Mouse (Mus musculus): ENCODE measurements around the gene Dtymk. TPM values are rescaled to one million over a fixed set of nuclear protein-coding genes. Genes with fewer than 3 reads are reported as not detected.
"Not testable (repeated sequence)": the region's sequence is repeated elsewhere in the genome, so short reads cannot be mapped to it uniquely, and the experiment has no call there.

Gene Dtymk
- polyA plus RNA-seq, 1 experiment from 2014 or later, result 169 TPM

GRCm38 (mm10) chr1:93803556-93804507, 2.1 kb upstream of the Dtymk start, which contains the start of gene Ing5:
Ing5 (plus strand) TSS chr1:93803965.
- H3K27ac ChIP-seq, result peak within 1 kb of the TSS; percentile 98
- under 1% methylated on average over 90 of the region's 94 CpGs for WGBS (ENCODE audit: insufficient replicate concordance)
- ATAC-seq (ENCODE audit: low read depth) (peak; percentile 86), DNase-seq (peak; percentile 99)
- H3K4me1 ChIP-seq (replicated peaks), result peaks cover 67% of the 10 kb centered on the region
- H3K4me2 ChIP-seq, result peak within 1 kb of the TSS; percentile 98
- H3K9me3 ChIP-seq (replicated peaks), result no peaks in the 10 kb centered on the region
- no peaks in the 10 kb centered on the region for H3K27me3 ChIP-seq
- H3K4me3 ChIP-seq (replicated peaks), result peak within 1 kb of the TSS; percentile 90
- H3K9ac ChIP-seq, result peak within 1 kb of the TSS; percentile 90
- H3K36me3 ChIP-seq, result peaks cover 49% of the 10 kb centered on the region

GRCm38 (mm10) chr1:93802771-93803170, 1.0 kb upstream of the Dtymk start:
- Histone ChIP-seq H3K4me1 (replicated peaks) (peaks cover 77% of the 10 kb centered on the region), H3K9ac (peak overlapping the region; percentile 90), H3K9me3 (replicated peaks) (no peaks in the 10 kb centered on the region), H3K4me2 (peak overlapping the region; percentile 98), H3K27ac (peak overlapping the region; percentile 98), H3K27me3 (no peaks in the 10 kb centered on the region), H3K36me3 (peaks cover 49% of the 10 kb centered on the region), H3K4me3 (replicated peaks) (peak overlapping the region; percentile 90)
- ATAC-seq (ENCODE audit: low read depth) (no peak), DNase-seq (no peak)
- 47% methylated on average over 5 of the region's 5 CpGs for WGBS (ENCODE audit: insufficient replicate concordance)

GRCm38 (mm10) chr1:93800670-93801503, 847 bp downstream of the Dtymk start:
- H3K27ac ChIP-seq, result peak overlapping the region; percentile 98
- peak overlapping the region; percentile 90 for H3K9ac ChIP-seq
- H3K9me3 ChIP-seq (replicated peaks), result no peaks in the 10 kb centered on the region
- DNase-seq (no peak), ATAC-seq (ENCODE audit: low read depth) (no peak)
- peaks cover 49% of the 10 kb centered on the region for H3K36me3 ChIP-seq
- H3K4me3 ChIP-seq (replicated peaks), result peak overlapping the region; percentile 90
- 53% methylated on average over 21 of the region's 21 CpGs for WGBS (ENCODE audit: insufficient replicate concordance)
- no peaks in the 10 kb centered on the region for H3K27me3 ChIP-seq
- H3K4me1 ChIP-seq (replicated peaks), result peaks cover 81% of the 10 kb centered on the region
- H3K4me2 ChIP-seq, result peak overlapping the region; percentile 98

- Histone ChIP-seq H3K36me3 (peaks cover 97% of the 10 kb centered on the region), H3K27me3 (no peaks in the 10 kb centered on the region), H3K4me3 (replicated peaks) (no peak overlapping the region), H3K4me2 (no peak overlapping the region), H3K9ac (no peak overlapping the region), H3K27ac (no peak overlapping the region), H3K4me1 (replicated peaks) (peaks cover 42% of the 10 kb centered on the region), H3K9me3 (replicated peaks) (no peaks in the 10 kb centered on the region)
- ATAC-seq (ENCODE audit: low read depth) (no peak), DNase-seq (no peak)
- 80% methylated on average over 8 of the region's 8 CpGs for WGBS (ENCODE audit: insufficient replicate concordance)
These were observed 5.8 kb downstream of the Dtymk start for GRCm38 (mm10) chr1:93795886-93796285.

- Histone ChIP-seq H3K4me1 (replicated peaks) (peaks cover 29% of the 10 kb centered on the region), H3K4me3 (replicated peaks) (no peak overlapping the region), H3K27me3 (no peaks in the 10 kb centered on the region), H3K36me3 (peaks cover 96% of the 10 kb centered on the region), H3K27ac (no peak overlapping the region), H3K9me3 (replicated peaks) (no peaks in the 10 kb centered on the region), H3K9ac (no peak overlapping the region), H3K4me2 (no peak overlapping the region)
- ATAC-seq (ENCODE audit: low read depth) (no peak), DNase-seq (no peak)
- WGBS (ENCODE audit: insufficient replicate concordance), result 85% methylated on average over 8 of the region's 8 CpGs
These were observed 7.2 kb downstream of the Dtymk start for GRCm38 (mm10) chr1:93794526-93794925.

- Histone ChIP-seq H3K4me1 (replicated peaks) (no peaks in the 10 kb centered on the region), H3K9ac (no peak overlapping the region), H3K9me3 (replicated peaks) (no peaks in the 10 kb centered on the region), H3K27ac (no peak overlapping the region), H3K4me2 (no peak overlapping the region), H3K27me3 (no peaks in the 10 kb centered on the region), H3K36me3 (peaks cover 99% of the 10 kb centered on the region), H3K4me3 (replicated peaks) (no peak overlapping the region)
- 81% methylated on average over 2 of the region's 2 CpGs for WGBS (ENCODE audit: insufficient replicate concordance)
- ATAC-seq (ENCODE audit: low read depth) (no peak), DNase-seq (no peak)
These were observed 14.8 kb downstream of the Dtymk start for GRCm38 (mm10) chr1:93786912-93787311.

- Histone ChIP-seq H3K4me3 (replicated peaks) (no peak overlapping the region), H3K4me2 (no peak overlapping the region), H3K36me3 (peaks cover 94% of the 10 kb centered on the region), H3K9me3 (replicated peaks) (no peaks in the 10 kb centered on the region), H3K27ac (no peak overlapping the region), H3K9ac (no peak overlapping the region), H3K4me1 (replicated peaks) (no peaks in the 10 kb centered on the region), H3K27me3 (no peaks in the 10 kb centered on the region)
- no peak for DNase-seq
- 91% methylated on average over 5 of the region's 5 CpGs for WGBS (ENCODE audit: insufficient replicate concordance)
- ATAC-seq (ENCODE audit: low read depth), result no peak
These were observed 25.0 kb downstream of the Dtymk start for GRCm38 (mm10) chr1:93776686-93777085.

- Histone ChIP-seq H3K4me3 (replicated peaks) (no peak overlapping the region), H3K9ac (no peak overlapping the region), H3K27ac (no peak overlapping the region), H3K9me3 (replicated peaks) (no peaks in the 10 kb centered on the region), H3K4me1 (replicated peaks) (peaks cover 8% of the 10 kb centered on the region), H3K36me3 (peaks cover 72% of the 10 kb centered on the region), H3K4me2 (no peak overlapping the region), H3K27me3 (no peaks in the 10 kb centered on the region)
- 81% methylated on average over 3 of the region's 3 CpGs for WGBS (ENCODE audit: insufficient replicate concordance)
- DNase-seq, result no peak
- no peak for ATAC-seq (ENCODE audit: low read depth)
These were observed 31.8 kb downstream of the Dtymk start for GRCm38 (mm10) chr1:93769901-93770300.

- Histone ChIP-seq H3K27me3 (no peaks in the 10 kb centered on the region), H3K36me3 (peaks cover 50% of the 10 kb centered on the region), H3K4me3 (replicated peaks) (no peak overlapping the region), H3K4me2 (no peak overlapping the region), H3K9me3 (replicated peaks) (no peaks in the 10 kb centered on the region), H3K27ac (no peak overlapping the region), H3K9ac (no peak overlapping the region), H3K4me1 (replicated peaks) (peaks cover 27% of the 10 kb centered on the region)
- no peak for DNase-seq
- WGBS (ENCODE audit: insufficient replicate concordance), result 88% methylated on average over 6 of the region's 6 CpGs
- no peak for ATAC-seq (ENCODE audit: low read depth)
These were observed 34.1 kb downstream of the Dtymk start for GRCm38 (mm10) chr1:93767600-93767999.

GRCm38 (mm10) chr1:93764871-93765591, 36.7 kb downstream of the Dtymk start:
- peak overlapping the region; percentile 32; the same call in 1 of the 2 replicates for H3K27ac ChIP-seq
- DNase-seq, result no peak
- no peak overlapping the region for H3K9ac ChIP-seq
- no peaks in the 10 kb centered on the region for H3K27me3 ChIP-seq
- H3K9me3 ChIP-seq (replicated peaks), result no peaks in the 10 kb centered on the region
- no peak overlapping the region for H3K4me3 ChIP-seq (replicated peaks)
- H3K4me1 ChIP-seq (replicated peaks), result peaks cover 41% of the 10 kb centered on the region
- H3K4me2 ChIP-seq, result no peak overlapping the region
- peaks cover 31% of the 10 kb centered on the region for H3K36me3 ChIP-seq
- WGBS (ENCODE audit: insufficient replicate concordance), result 83% methylated on average over 9 of the region's 9 CpGs
- ATAC-seq (ENCODE audit: low read depth), result no peak

- WGBS (ENCODE audit: insufficient replicate concordance), result 64% methylated on average over 3 of the region's 3 CpGs
- DNase-seq, result peak; percentile 61
- not testable (repeated sequence) for H3K9ac ChIP-seq; H3K9me3 ChIP-seq (replicated peaks); H3K27me3 ChIP-seq; H3K4me3 ChIP-seq (replicated peaks)
- ATAC-seq (ENCODE audit: low read depth), result peak; percentile 89
- H3K36me3 ChIP-seq, result peaks cover 16% of the 10 kb centered on the region
- H3K4me1 ChIP-seq (replicated peaks), result peaks cover 56% of the 10 kb centered on the region
- peak overlapping the region; percentile 78 for H3K27ac ChIP-seq
- H3K4me2 ChIP-seq, result peak overlapping the region; percentile 43
These were observed 38.2 kb downstream of the Dtymk start for GRCm38 (mm10) chr1:93763531-93763930.
